9 mouse cellular contexts compared by ENCODE assay signal in the genomic region with DNA sequence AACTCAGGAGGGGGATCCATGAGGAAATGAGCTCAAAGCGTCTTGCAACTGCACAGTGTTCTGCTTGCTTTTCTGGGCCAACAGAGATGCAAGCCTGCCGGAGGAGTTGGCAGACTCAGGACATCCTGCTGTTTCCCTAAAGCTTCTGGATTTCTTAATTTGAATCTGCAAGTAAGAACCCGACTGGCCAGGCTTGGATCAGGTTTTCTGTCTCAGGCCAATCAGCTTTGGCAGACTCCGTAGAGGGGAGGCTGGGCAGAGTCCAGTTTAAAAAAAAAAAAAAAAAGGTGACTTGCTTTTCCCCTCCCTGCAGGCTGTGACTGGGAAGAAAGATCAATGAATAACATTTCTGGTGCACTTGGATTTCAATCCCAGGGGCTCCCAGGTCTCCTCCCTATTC. TPM values are rescaled to one million over a fixed set of nuclear protein-coding genes. Genes with fewer than 3 reads are reported as not detected.
DNase-seq lines count a peak whose midpoint lies in the region; ATAC-seq lines count a peak whose summit lies in the region.
"Had no signal": no experiment of that assay in that cellular context is flagged by ENCODE, and none has a peak within 500 bp of the region (broad histone marks: within the 10 kb centered on the region; RNA-seq: fewer than 3 reads in every experiment).

No protein-coding gene starts in this region.

- H3K4me1 ChIP-seq in liver, embryonic 16.5 days (ENCODE audit: control insufficient read depth, low read depth, low read length) = peaks cover 31% of the 10 kb centered on the region

- no peaks in the 10 kb centered on the region for H3K9me3 ChIP-seq in liver, embryonic 16.5 days (replicated peaks; ENCODE audit: control insufficient read depth, low read length)

- no peaks in the 10 kb centered on the region for H3K27me3 ChIP-seq in liver, embryonic 16.5 days (ENCODE audit: control insufficient read depth, insufficient read depth, low read depth, low read length)
- H3K27me3 ChIP-seq: Patski had no signal

- ATAC-seq in liver, embryonic 16.5 days (ENCODE audit: low read depth) = peak; percentile 16; the same call in 1 of the 2 replicates
- ATAC-seq: Patski had no signal

- H3K27ac ChIP-seq in liver, embryonic 16.5 days (ENCODE audit: low read length) = peak overlapping the region; percentile 45

- 55% methylated on average over 4 of the region's 4 CpGs for WGBS in liver, embryonic 16.5 days (ENCODE audit: insufficient replicate concordance)

- peak overlapping the region; percentile 28; the same call in 1 of the 2 replicates for H3K4me2 ChIP-seq in liver, embryonic 16.5 days (ENCODE audit: low read depth, low read length)

- no peak overlapping the region for H3K9ac ChIP-seq in liver, embryonic 16.5 days (ENCODE audit: low read depth, low read length)

- H3K4me3 ChIP-seq in liver, embryonic 16.5 days (ENCODE audit: low read depth, low read length) = peak overlapping the region; percentile 24; the same call in 1 of the 2 replicates

- no peaks in the 10 kb centered on the region for H3K36me3 ChIP-seq in liver, embryonic 16.5 days (ENCODE audit: control insufficient read depth, insufficient read depth)

- peak; percentile 44 to 69 for DNase-seq in heart, adult 18-20 months
- no peak for DNase-seq in heart, postnatal 36 days
- DNase-seq in adipocyte (ENCODE audit: low spot score) = peak; percentile 80
- peak; percentile 82 for DNase-seq in kidney, adult 11 months
- DNase-seq in embryo, embryonic 9.5 days (ENCODE audit: extremely low spot score) = no peak
- no peak for DNase-seq in retina, embryonic 14.5 days (ENCODE audit: low spot score)
- DNase-seq in cerebellum, adult 18-20 months = no peak

- intact Hi-C loops in heart, postnatal 36 days (cut with DNase I) = no loop called here

RNA-seq across cellular contexts. Expression of a gene that starts 2.1 kb away (rescaled TPM):
- total RNA-seq in heart, adult 18-20 months (2021) = 1,000 to 10,000 TPM; 1,073 to 1,213 TPM
- 1,000 to 10,000 TPM; 1,074 to 1,088 TPM for total RNA-seq in heart, postnatal 36 days (2021)
- polyA plus RNA-seq in liver, embryonic 16.5 days (2015; fragmentation: Nextera tagmentation; extraction: Ambion mirVana) = 120 and 121 TPM in 2 replicates

RNA-seq across cellular contexts. Expression of a gene that starts 37.7 kb away (rescaled TPM):
- 10 to 100 TPM; 69.2 to 74.4 TPM for total RNA-seq in heart, adult 18-20 months (2021)
- total RNA-seq in heart, postnatal 36 days (2021) = 10 to 100 TPM; 75.4 to 81.3 TPM
- 54.4 and 54.6 TPM in 2 replicates for polyA plus RNA-seq in liver, embryonic 16.5 days (2015; fragmentation: Nextera tagmentation; extraction: Ambion mirVana)

Comparison
In these comparisons a context has a peak if more than half of its experiments do, and no peak if none do; other contexts are left out.
1. DNase-seq: peak in heart, adult 18-20 months (2 of 2), adipocyte (single experiment) and kidney, adult 11 months (single experiment); none in heart, postnatal 36 days (0 of 2), embryo, embryonic 9.5 days (single experiment), retina, embryonic 14.5 days (single experiment) and cerebellum, adult 18-20 months (0 of 2).